Mouse (Mus musculus) ES-E14 (cell line): ENCODE data around the gene Tsacc. TPM values are rescaled to one million over a fixed set of nuclear protein-coding genes. Genes with fewer than 3 reads are reported as not detected.

Source experiments
- DNase-seq: peaks from one replicate; pipeline ENCODE4 v3.0.0-alpha.2; 2013; ENCODE audit warnings: low read depth, low spot score
- H3K27ac ChIP-seq: 2 replicates; pipeline ENCODE4 v1.5.1; 2012; ENCODE audit warnings: low read depth, mild to moderate bottlenecking, low read length, moderate library complexity, mixed read lengths; ENCODE audit not compliant: poor library complexity, insufficient read depth, severe bottlenecking
- H3K36me3 ChIP-seq: 2 replicates; pipeline ENCODE4 v1.6.1; 2012; ENCODE audit warnings: mild to moderate bottlenecking, low read length, moderate library complexity, mixed read lengths; ENCODE audit not compliant: control insufficient read depth, poor library complexity, insufficient read depth, severe bottlenecking
- H3K4me1 ChIP-seq, 2 experiments: fragments of 150-350 bp in 1 of 2; sonication (generic) in 1 of 2; 2 replicates each; pipeline ENCODE4 v1.6.1; 2012; ENCODE audit warnings: low read length in 2 of 2, mild to moderate bottlenecking in 1 of 2, mixed read lengths in 1 of 2; ENCODE audit not compliant: control insufficient read depth in 2 of 2, insufficient read depth in 2 of 2, poor library complexity in 1 of 2
- H3K4me3 ChIP-seq, 2 experiments: fragments of 150-350 bp in 1 of 2; sonication (generic) in 1 of 2; 2 replicates each; pipeline ENCODE4 v1.5.1; 2012; ENCODE audit warnings: low read length in 2 of 2, low read depth in 1 of 2, mild to moderate bottlenecking in 1 of 2, mixed read lengths in 1 of 2; ENCODE audit not compliant: insufficient read depth in 1 of 2, poor library complexity in 1 of 2, severe bottlenecking in 1 of 2
- H3K9ac ChIP-seq: 2 replicates; pipeline ENCODE4 v1.6.1; 2012; ENCODE audit warnings: low read depth, mild to moderate bottlenecking, low read length, mixed read lengths; ENCODE audit not compliant: poor library complexity, insufficient read depth, severe bottlenecking
- H3K9me3 ChIP-seq: fragments of 150-350 bp; sonication (generic); 2 replicates; pipeline ENCODE4 v1.6.1; 2012; ENCODE audit warnings: low read depth, mild to moderate bottlenecking, low read length; ENCODE audit not compliant: control insufficient read depth, insufficient read depth
- CHD2 ChIP-seq: IDR thresholded peaks from 2 replicates; pipeline ENCODE4 v1.6.1; 2014; ENCODE audit warnings: mild to moderate bottlenecking, low read depth, low read length, inconsistent platforms
- HCFC1 ChIP-seq: IDR thresholded peaks from 2 replicates; pipeline ENCODE4 v1.6.1; 2012; ENCODE audit warnings: low read length, inconsistent platforms, borderline replicate concordance; ENCODE audit not compliant: insufficient read depth
- MAFK ChIP-seq: IDR thresholded peaks from 2 replicates; pipeline ENCODE4 v1.6.1; 2014; ENCODE audit warnings: mild to moderate bottlenecking, low read depth, low read length, inconsistent platforms; ENCODE audit not compliant: insufficient read depth
- ZC3H11A ChIP-seq: IDR thresholded peaks from 2 replicates; pipeline ENCODE4 v1.6.1; 2012; ENCODE audit warnings: low read depth, mild to moderate bottlenecking, inconsistent platforms, low read length, borderline replicate concordance
- ZNF384 ChIP-seq: IDR thresholded peaks from 2 replicates; pipeline ENCODE4 v1.6.1; 2012; ENCODE audit warnings: low read depth, low read length, inconsistent platforms
- in situ Hi-C, 2 experiments: fragments of 600-800 bp; cut with MboI; formaldehyde crosslinking; loops; one replicate each; pipeline ENCODE4 v1.15.1; 2025; ENCODE audit warnings: low sequenced_read_pairs in 2 of 2, inconsistent platforms in 1 of 2; ENCODE audit not compliant: unreplicated experiment in 2 of 2
- total RNA-seq: library from RNA; depleted of rRNA; stranded (reverse); fragments of 300-350 nt; gene quantifications from 2 replicates; pipeline ENCODE4 v1.2.3, GENCODE M21; 2012

Tsacc gene
- total RNA-seq, 1 experiment: 16.7 TPM

- H3K36me3 ChIP-seq: peaks cover 6% of the 10 kb centered on the region
- DNase-seq: peak; percentile 94
- peak within 1 kb of the TSS; percentile 99 for H3K27ac ChIP-seq
- no peaks in the 10 kb centered on the region for H3K9me3 ChIP-seq
- TF ChIP-seq CHD2: peak; percentile 97
- TF ChIP-seq MAFK: peak; percentile 58; the same call in 1 of the 2 replicates
- no peak for TF ChIP-seq ZC3H11A
- no peak for TF ChIP-seq ZNF384
- TF ChIP-seq HCFC1: peak; percentile 67; the same call in 1 of the 2 replicates
- H3K4me1 ChIP-seq: peaks cover 0 to 23% of the 10 kb centered on the region in 2 experiments; a peak in 1 of 4 replicates
- H3K9ac ChIP-seq: peak within 1 kb of the TSS; percentile 98
- H3K4me3 ChIP-seq: peak within 1 kb of the TSS; percentile 77 to 91
- in situ Hi-C loops: loop anchor here in 1 of 2 experiments (5.0 kb wide), 1 partner anchor 39 kb away; the partner anchor contains the start of genes Cct3 and Tsacc
Measured at GRCm38 (mm10) chr3:88336058-88337013, 39.5 kb upstream of the Tsacc start, which contains the start of the genes Tmem79 and Smg5. Gene Tmem79 (minus strand): TSS chr3:88336148. Gene Smg5 (plus strand): TSS chr3:88336260.

- no peaks in the 10 kb centered on the region for H3K9me3 ChIP-seq
- no peak for DNase-seq
- in situ Hi-C loops: loop anchor here in 1 of 2 experiments (5.0 kb wide), 1 partner anchor 38 kb away; the partner anchor contains the start of genes Cct3 and Tsacc
- H3K27ac ChIP-seq: peak overlapping the region; percentile 99
- peak overlapping the region; percentile 98 for H3K9ac ChIP-seq
- H3K4me1 ChIP-seq: peaks cover 0 to 21% of the 10 kb centered on the region in 2 experiments; a peak in 1 of 4 replicates
- TF ChIP-seq CHD2: no peak
- TF ChIP-seq ZC3H11A: no peak
- TF ChIP-seq HCFC1: no peak
- TF ChIP-seq MAFK: no peak; the same call in 1 of the 2 replicates
- no peak for TF ChIP-seq ZNF384
- peak overlapping the region; percentile 77 to 91 for H3K4me3 ChIP-seq
- peaks cover 5% of the 10 kb centered on the region; the same call in 1 of the 2 replicates for H3K36me3 ChIP-seq
Measured at GRCm38 (mm10) chr3:88335436-88336053, 38.7 kb upstream of the Tsacc start.

GRCm38 (mm10) chr3:88334902-88335435 is 38.2 kb upstream of the Tsacc start:
- in situ Hi-C loops: loop anchor here in 1 of 2 experiments (5.0 kb wide), 1 partner anchor 38 kb away; the partner anchor contains the start of genes Cct3 and Tsacc
- TF ChIP-seq ZC3H11A (no peak), ZNF384 (no peak), CHD2 (no peak), MAFK (no peak), HCFC1 (no peak)

GRCm38 (mm10) chr3:88334029-88334658 is 37.3 kb upstream of the Tsacc start:
- DNase-seq: no peak
- TF ChIP-seq ZC3H11A (no peak), HCFC1 (no peak), MAFK (no peak), CHD2 (no peak), ZNF384 (no peak)
- Histone ChIP-seq H3K9ac (peak overlapping the region; percentile 98), H3K9me3 (no peaks in the 10 kb centered on the region), H3K27ac (peak overlapping the region; percentile 99), H3K4me3 (peak overlapping the region; percentile 77 to 91), H3K36me3 (peaks cover 9% of the 10 kb centered on the region; the same call in 1 of the 2 replicates), H3K4me1 (peaks cover 0 to 23% of the 10 kb centered on the region in 2 experiments; a peak in 1 of 4 replicates)
- in situ Hi-C loops: no loop called here

More at GRCm38 (mm10) chr3:88334902-88335435, 38.2 kb upstream of the Tsacc start:
- Histone ChIP-seq H3K4me1 (peaks cover 0 to 21% of the 10 kb centered on the region in 2 experiments; a peak in 1 of 4 replicates), H3K9me3 (no peaks in the 10 kb centered on the region), H3K4me3 (peak overlapping the region; percentile 77 to 91), H3K9ac (peak overlapping the region; percentile 98), H3K36me3 (peaks cover 6% of the 10 kb centered on the region; the same call in 1 of the 2 replicates), H3K27ac (peak overlapping the region; percentile 99)
- no peak for DNase-seq
